Mouse (Mus musculus) cortical plate, adult 2 months (tissue): ENCODE measurements at regions not wholly inside any gene's neighbourhood (a gene's known extent, or its start where the extent isn't known, plus 50 kb on each side); places are given as distances from the start of the nearest gene placed in this dataset.

Experiments used
- H3K27ac ChIP-seq: fragments of 200-500 bp; 2 replicates; pipeline ENCODE4 v1.5.1; 2012; ENCODE audit warnings: low read length, control low read depth, inconsistent platforms; ENCODE audit not compliant: insufficient read depth
- H3K4me1 ChIP-seq: fragments of 200-500 bp; 2 replicates; pipeline ENCODE4 v1.6.1; 2011; ENCODE audit warnings: low read length; ENCODE audit not compliant: control insufficient read depth, insufficient read depth
- H3K4me3 ChIP-seq: fragments of 200-500 bp; 2 replicates; pipeline ENCODE4 v1.5.1; 2011; ENCODE audit warnings: mild to moderate bottlenecking, low read length, control low read depth; ENCODE audit not compliant: insufficient read depth
- CTCF ChIP-seq: fragments of 200-500 bp; IDR thresholded peaks from 2 replicates; pipeline ENCODE4 v1.5.1; 2011; ENCODE audit warnings: mild to moderate bottlenecking, control low read depth, low read length; ENCODE audit not compliant: insufficient read depth; ENCODE audit errors: extremely low read depth
- POLR2A ChIP-seq: fragments of 200-500 bp; IDR thresholded peaks from 2 replicates; pipeline ENCODE4 v1.6.1; 2011; ENCODE audit warnings: mild to moderate bottlenecking, low read length, control low read depth; ENCODE audit not compliant: insufficient read depth; ENCODE audit errors: extremely low read depth

GRCm38 (mm10) chr5:41206462-41206861 is 501.5 kb downstream of the Rab28 start:
- no peak for TF ChIP-seq POLR2A
- TF ChIP-seq CTCF = no peak
- Histone ChIP-seq H3K27ac (no peak overlapping the region), H3K4me3 (no peak overlapping the region), H3K4me1 (no peaks in the 10 kb centered on the region)

- TF ChIP-seq CTCF = no peak
- no peak for TF ChIP-seq POLR2A
- H3K4me3 ChIP-seq = no peak overlapping the region
- H3K4me1 ChIP-seq = no peaks in the 10 kb centered on the region
- H3K27ac ChIP-seq = no peak overlapping the region
Measured at GRCm38 (mm10) chr5:41204417-41204816, 503.5 kb downstream of the Rab28 start.

GRCm38 (mm10) chr5:41187193-41187592 is 520.8 kb downstream of the Rab28 start:
- Histone ChIP-seq H3K4me1 (no peaks in the 10 kb centered on the region), H3K4me3 (no peak overlapping the region), H3K27ac (no peak overlapping the region)
- TF ChIP-seq POLR2A (no peak), CTCF (no peak)

- H3K4me3 ChIP-seq = no peak overlapping the region
- no peaks in the 10 kb centered on the region for H3K4me1 ChIP-seq
- no peak overlapping the region for H3K27ac ChIP-seq
- TF ChIP-seq POLR2A (no peak), CTCF (no peak)
Measured at GRCm38 (mm10) chr5:41177220-41177619, 530.7 kb downstream of the Rab28 start.

GRCm38 (mm10) chr5:41165870-41166626 is 541.9 kb downstream of the Rab28 start:
- Histone ChIP-seq H3K4me1 (no peaks in the 10 kb centered on the region), H3K4me3 (no peak overlapping the region), H3K27ac (no peak overlapping the region)
- TF ChIP-seq CTCF = no peak
- no peak for TF ChIP-seq POLR2A

- H3K27ac ChIP-seq = no peak overlapping the region
- H3K4me1 ChIP-seq = no peaks in the 10 kb centered on the region
- H3K4me3 ChIP-seq = no peak overlapping the region
- TF ChIP-seq CTCF (0 out of 2 replicates have a peak, but pooled peaks have one; percentile 18), POLR2A (no peak)
Measured at GRCm38 (mm10) chr5:41125050-41125449, 582.9 kb downstream of the Rab28 start.

GRCm38 (mm10) chr5:41117658-41118057 is 590.3 kb downstream of the Rab28 start:
- Histone ChIP-seq H3K27ac (no peak overlapping the region), H3K4me3 (no peak overlapping the region), H3K4me1 (no peaks in the 10 kb centered on the region)
- TF ChIP-seq CTCF = no peak
- TF ChIP-seq POLR2A = no peak

- TF ChIP-seq POLR2A (no peak), CTCF (no peak)
- Histone ChIP-seq H3K4me3 (no peak overlapping the region), H3K4me1 (no peaks in the 10 kb centered on the region), H3K27ac (no peak overlapping the region)
Measured at GRCm38 (mm10) chr5:41087773-41088172, 620.2 kb downstream of the Rab28 start.

GRCm38 (mm10) chr5:41076412-41076811 is 631.5 kb downstream of the Rab28 start:
- H3K4me3 ChIP-seq = no peak overlapping the region
- H3K4me1 ChIP-seq = no peaks in the 10 kb centered on the region
- TF ChIP-seq CTCF (no peak), POLR2A (no peak)
- H3K27ac ChIP-seq = no peak overlapping the region

- Histone ChIP-seq H3K27ac (no peak overlapping the region), H3K4me3 (no peak overlapping the region), H3K4me1 (no peaks in the 10 kb centered on the region)
- TF ChIP-seq POLR2A (no peak), CTCF (no peak)
Measured at GRCm38 (mm10) chr5:41061646-41062045, 646.3 kb downstream of the Rab28 start.
